Mouse (Mus musculus) bone marrow macrophage, adult 2 months (primary cell): ENCODE measurements around the gene Tm7sf3. TPM values are rescaled to one million over a fixed set of nuclear protein-coding genes. Genes with fewer than 3 reads are reported as not detected.

Experiments used
- H3K27ac ChIP-seq: 2 replicates; pipeline ENCODE4 v1.5.1; 2012; ENCODE audit warnings: low read depth, low read length; ENCODE audit not compliant: insufficient read depth
- H3K4me1 ChIP-seq: 2 replicates; pipeline ENCODE4 v1.6.1; 2012; ENCODE audit warnings: low read length; ENCODE audit not compliant: control insufficient read depth, insufficient read depth
- H3K4me3 ChIP-seq: 2 replicates; pipeline ENCODE4 v1.5.1; 2012; ENCODE audit warnings: mild to moderate bottlenecking, low read length, moderate library complexity; ENCODE audit not compliant: insufficient read depth
- CTCF ChIP-seq: IDR thresholded peaks from 2 replicates; pipeline ENCODE4 v1.5.1; 2012; ENCODE audit warnings: low read depth, mild to moderate bottlenecking, low read length, moderate library complexity
- POLR2A ChIP-seq: IDR thresholded peaks from 2 replicates; pipeline ENCODE4 v1.6.1; 2012; ENCODE audit warnings: mild to moderate bottlenecking, low read depth, low read length, borderline replicate concordance
- polyA plus RNA-seq: library from polyadenylated mRNA; stranded (reverse); fragments of >200 nt; gene quantifications from 2 replicates; pipeline ENCODE4 v1.2.4, GENCODE M21; 2012; ENCODE audit not compliant: missing spikeins, insufficient read depth, insufficient read length

Tm7sf3 gene
- polyA plus RNA-seq, 1 experiment = 17.0 TPM

- Histone ChIP-seq H3K4me3 (no peak overlapping the region), H3K4me1 (peaks cover 3% of the 10 kb centered on the region; the same call in 1 of the 2 replicates), H3K27ac (no peak overlapping the region)
- TF ChIP-seq CTCF (no peak), POLR2A (no peak)
Measured at GRCm38 (mm10) chr6:146616670-146617069, 26.0 kb downstream of the Tm7sf3 start.

- Histone ChIP-seq H3K27ac (no peak overlapping the region), H3K4me3 (no peak overlapping the region), H3K4me1 (peaks cover 3% of the 10 kb centered on the region; the same call in 1 of the 2 replicates)
- no peak for TF ChIP-seq POLR2A
- no peak for TF ChIP-seq CTCF
Measured at GRCm38 (mm10) chr6:146615891-146616290, 26.7 kb downstream of the Tm7sf3 start.

GRCm38 (mm10) chr6:146614541-146614940, 28.1 kb downstream of the Tm7sf3 start:
- Histone ChIP-seq H3K4me1 (peaks cover 3% of the 10 kb centered on the region; the same call in 1 of the 2 replicates), H3K4me3 (no peak overlapping the region), H3K27ac (no peak overlapping the region)
- no peak for TF ChIP-seq CTCF
- TF ChIP-seq POLR2A = no peak

GRCm38 (mm10) chr6:146613907-146614306, 28.7 kb downstream of the Tm7sf3 start:
- Histone ChIP-seq H3K27ac (no peak overlapping the region), H3K4me1 (peaks cover 3% of the 10 kb centered on the region; the same call in 1 of the 2 replicates), H3K4me3 (no peak overlapping the region)
- TF ChIP-seq CTCF = 0 out of 2 replicates have a peak, but pooled peaks have one; percentile 35
- no peak for TF ChIP-seq POLR2A

- peaks cover 3% of the 10 kb centered on the region; the same call in 1 of the 2 replicates for H3K4me1 ChIP-seq
- H3K4me3 ChIP-seq = no peak overlapping the region
- TF ChIP-seq POLR2A = no peak
- TF ChIP-seq CTCF = no peak
- no peak overlapping the region for H3K27ac ChIP-seq
Measured at GRCm38 (mm10) chr6:146612736-146613135, 29.9 kb downstream of the Tm7sf3 start.

GRCm38 (mm10) chr6:146611897-146612296, 30.7 kb downstream of the Tm7sf3 start:
- no peak overlapping the region for H3K4me3 ChIP-seq
- TF ChIP-seq CTCF (no peak), POLR2A (no peak)
- peaks cover 3% of the 10 kb centered on the region; the same call in 1 of the 2 replicates for H3K4me1 ChIP-seq
- H3K27ac ChIP-seq = no peak overlapping the region

GRCm38 (mm10) chr6:146611385-146611784, 31.2 kb downstream of the Tm7sf3 start:
- no peak for TF ChIP-seq POLR2A
- TF ChIP-seq CTCF = no peak
- H3K27ac ChIP-seq = no peak overlapping the region
- H3K4me3 ChIP-seq = no peak overlapping the region
- no peaks in the 10 kb centered on the region; the same call in 1 of the 2 replicates for H3K4me1 ChIP-seq

GRCm38 (mm10) chr6:146603651-146604050, 39.0 kb downstream of the Tm7sf3 start:
- TF ChIP-seq POLR2A = no peak
- no peak for TF ChIP-seq CTCF
- Histone ChIP-seq H3K27ac (no peak overlapping the region), H3K4me3 (no peak overlapping the region)

GRCm38 (mm10) chr6:146602601-146603000, 40.0 kb downstream of the Tm7sf3 start:
- Histone ChIP-seq H3K4me3 (no peak overlapping the region), H3K4me1 (no peaks in the 10 kb centered on the region), H3K27ac (no peak overlapping the region)
- no peak for TF ChIP-seq CTCF
- no peak for TF ChIP-seq POLR2A

More at GRCm38 (mm10) chr6:146603651-146604050, 39.0 kb downstream of the Tm7sf3 start:
- no peaks in the 10 kb centered on the region for H3K4me1 ChIP-seq

GRCm38 (mm10) chr6:146585134-146585533, 57.5 kb downstream of the Tm7sf3 start:
- Histone ChIP-seq H3K4me3 (no peak overlapping the region), H3K4me1 (peaks cover 13% of the 10 kb centered on the region), H3K27ac (no peak overlapping the region)
- TF ChIP-seq POLR2A = no peak
- no peak for TF ChIP-seq CTCF
